Mouse (Mus musculus) layer of hippocampus, postnatal 14 days (tissue): ENCODE data around the gene Ankmy1. TPM values are rescaled to one million over a fixed set of nuclear protein-coding genes. Genes with fewer than 3 reads are reported as not detected.
A peak's percentile ranks its signal among the peaks of the same experiment; 100 is the strongest.

Experiments
- DNase-seq, 2 experiments: peaks; one replicate each; pipeline ENCODE4 v3.0.0; 2021 to 2022; ENCODE audit warnings: low spot score in 2 of 2, mixed read lengths in 1 of 2
- long read RNA-seq, 2 experiments: library from polyadenylated mRNA; stranded (forward); transcript quantifications; one replicate each; pipeline ENCODE4 v2.0.0; 2021
- total RNA-seq, 2 experiments: library from RNA; stranded (reverse); gene quantifications; 2 replicates each; pipeline ENCODE4 v1.2.3; 2021

The Ankmy1 gene
- total RNA-seq: under 1 TPM; 0.19 to 0.25 TPM
- long read RNA-seq, experiment 1: 0 reads
- long read RNA-seq, experiment 2, partial matches to known transcripts: 0 of 2 reads
- long read RNA-seq, experiment 2, other reads (novel, unspliced or antisense): 2 of 2 reads

DNA sequence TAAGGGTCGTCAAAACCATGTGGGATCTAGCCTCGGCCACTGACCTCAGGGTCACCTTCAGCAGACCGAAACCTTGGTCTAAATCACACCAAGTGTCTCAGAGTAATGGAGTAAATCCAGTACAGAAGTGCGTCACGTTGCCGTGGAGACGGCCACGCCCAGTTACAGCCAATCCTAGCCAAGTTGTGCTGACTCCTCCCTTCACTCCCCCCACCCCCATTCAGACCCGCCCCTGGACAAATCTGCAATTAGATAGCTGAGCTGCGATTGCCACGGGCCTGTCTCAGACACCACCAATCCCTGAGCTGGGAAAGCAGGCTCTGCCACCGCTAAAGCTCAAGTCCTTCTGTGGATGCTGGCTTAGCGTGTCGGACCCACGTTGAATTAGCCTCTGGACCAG is at the start of gene Ankmy1:
TSS of gene Ankmy1 (minus strand) at position 121 of the 400 bp plus-strand sequence.
- DNase-seq: peak; percentile 52 to 54

DNA sequence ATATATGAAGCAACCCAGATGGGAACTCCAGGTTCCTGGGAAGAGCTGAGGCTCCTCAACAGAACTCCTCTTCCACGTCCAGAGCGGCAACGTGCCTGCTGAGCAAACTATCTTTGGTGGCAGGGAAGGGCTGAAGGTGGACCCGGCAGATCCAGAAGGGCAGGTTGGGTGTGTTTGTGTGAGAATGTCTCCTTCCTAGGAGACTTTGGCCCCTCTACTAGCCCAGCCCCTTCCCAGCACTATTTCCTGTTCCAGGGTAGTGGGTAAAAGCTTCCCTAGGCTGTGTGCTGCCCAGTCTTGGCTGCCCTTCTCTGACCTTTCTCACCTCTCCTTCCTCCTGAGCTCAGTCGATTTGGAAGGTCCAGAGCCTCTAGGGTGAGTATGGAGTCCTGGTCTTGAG is 47.9 kb upstream of the Ankmy1 start, which contains the start of gene Gpr35:
TSS of gene Gpr35 (plus strand) at position 259 of the 400 bp plus-strand sequence.
- no peak for DNase-seq

DNA sequence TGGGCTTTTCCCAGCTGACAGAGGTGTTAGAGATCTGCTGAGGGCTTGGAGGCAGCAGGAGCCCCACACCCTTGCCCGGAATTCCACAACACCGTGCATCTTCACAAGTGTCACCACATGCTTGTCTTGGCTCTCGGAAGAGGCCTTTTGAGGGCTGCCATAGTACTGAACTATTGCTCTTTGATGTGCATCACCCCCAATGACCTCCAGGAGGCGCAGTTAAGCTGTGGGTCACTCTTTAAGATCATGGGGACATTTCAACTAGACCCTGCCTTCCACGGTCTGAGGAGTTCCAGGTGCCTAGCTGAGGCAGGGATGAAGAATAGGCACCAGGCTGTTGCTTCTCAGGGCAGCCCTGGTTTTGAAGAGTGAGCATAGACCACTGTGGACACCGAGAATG is 46.7 kb upstream of the Ankmy1 start:
- no peak for DNase-seq

DNA sequence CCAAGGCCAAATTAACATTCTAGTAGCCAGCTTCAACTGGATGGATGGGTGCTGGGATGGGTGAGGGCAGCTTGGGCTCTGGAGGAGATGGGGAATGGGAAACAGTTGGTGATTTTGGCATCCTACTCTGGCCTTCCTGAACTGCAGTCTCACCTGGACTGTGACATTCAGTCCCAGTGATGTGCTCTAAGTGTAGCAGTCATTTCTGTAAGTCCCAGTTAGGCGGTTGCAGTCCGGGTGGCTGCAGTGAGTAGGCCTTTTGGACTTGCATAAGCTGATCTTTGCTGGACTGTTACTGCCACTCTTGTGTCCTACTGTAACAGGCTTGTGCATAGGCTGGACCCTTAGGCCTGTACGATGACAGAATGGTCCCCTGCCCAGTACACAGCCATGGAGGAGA is 45.3 kb upstream of the Ankmy1 start:
- DNase-seq: no peak

DNA sequence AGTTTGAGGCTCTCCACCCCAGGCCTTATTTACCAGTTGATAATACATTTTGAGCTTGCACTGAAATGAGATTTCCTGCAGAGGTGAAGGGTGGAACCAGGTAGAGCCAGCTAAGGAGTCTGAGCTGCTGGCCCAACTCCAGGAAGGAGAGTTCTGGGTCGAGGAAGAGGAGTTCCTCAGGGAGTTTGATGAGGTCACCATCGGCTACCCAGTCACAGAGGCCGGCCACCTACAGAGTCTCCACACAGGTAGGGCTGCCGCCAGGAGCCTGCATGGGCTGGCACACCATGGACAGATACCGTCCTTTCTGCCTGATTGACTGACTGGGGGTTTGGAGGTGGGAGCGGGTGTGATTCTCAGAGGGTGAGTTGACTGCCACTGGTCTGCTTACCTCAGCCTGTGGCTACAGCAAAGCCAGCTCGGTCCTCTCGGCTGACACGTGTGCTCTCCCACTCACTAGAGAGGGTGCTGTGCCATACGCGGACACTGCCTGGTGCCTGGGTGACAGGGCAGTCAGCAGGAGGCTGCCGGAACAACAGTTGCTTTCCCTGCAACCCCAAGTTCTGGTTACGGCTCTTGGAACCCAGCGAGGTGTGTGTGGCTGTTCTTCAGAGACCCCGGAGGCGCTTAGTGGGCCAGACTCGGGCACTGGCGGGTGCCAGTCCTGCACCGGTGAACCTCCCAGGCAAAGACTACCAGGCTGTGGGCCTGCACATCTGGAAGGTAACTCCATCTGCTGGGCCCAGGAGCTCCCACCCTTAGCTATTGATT is 40.7 kb upstream of the Ankmy1 start:
- DNase-seq: no peak

DNA sequence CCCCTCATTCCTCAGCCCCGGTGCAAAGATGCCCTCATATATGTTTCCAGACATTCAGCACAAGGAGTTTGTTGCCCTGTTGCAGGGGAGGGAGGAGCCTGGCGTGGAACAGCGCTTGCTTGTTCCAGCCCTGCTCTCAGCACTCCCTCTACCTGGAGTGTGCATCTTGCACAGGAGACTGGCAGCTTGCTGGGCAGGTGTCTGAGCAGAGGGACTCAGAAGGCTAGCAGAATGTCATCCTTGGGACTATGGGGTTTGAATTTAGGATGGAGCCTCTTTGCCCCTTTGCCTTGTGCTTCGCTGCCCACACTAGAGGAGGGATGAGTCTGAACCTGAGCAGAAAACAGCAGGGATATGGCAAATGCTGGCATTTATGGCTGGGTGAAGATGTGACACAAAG is 37.0 kb upstream of the Ankmy1 start:
- DNase-seq: no peak

DNA sequence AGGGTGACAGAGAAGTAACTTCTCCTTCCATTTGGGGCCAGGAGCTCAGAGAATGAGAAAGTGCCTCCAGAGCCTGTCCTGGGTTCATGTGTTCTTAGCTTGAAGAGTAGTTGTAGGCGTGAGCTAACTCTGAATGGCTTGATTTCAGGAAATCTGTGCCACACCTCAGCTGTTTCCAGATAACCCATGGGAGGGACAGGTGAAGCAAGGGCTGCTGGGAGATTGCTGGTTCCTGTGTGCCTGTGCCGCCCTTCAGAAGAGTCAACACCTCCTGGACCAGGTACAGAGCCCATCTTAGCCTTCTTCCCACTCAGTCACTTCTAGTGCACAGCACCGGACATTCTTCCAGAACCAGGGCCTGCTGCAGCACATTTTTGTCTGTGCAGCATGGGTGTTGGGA is 35.1 kb upstream of the Ankmy1 start:
- no peak for DNase-seq

DNA sequence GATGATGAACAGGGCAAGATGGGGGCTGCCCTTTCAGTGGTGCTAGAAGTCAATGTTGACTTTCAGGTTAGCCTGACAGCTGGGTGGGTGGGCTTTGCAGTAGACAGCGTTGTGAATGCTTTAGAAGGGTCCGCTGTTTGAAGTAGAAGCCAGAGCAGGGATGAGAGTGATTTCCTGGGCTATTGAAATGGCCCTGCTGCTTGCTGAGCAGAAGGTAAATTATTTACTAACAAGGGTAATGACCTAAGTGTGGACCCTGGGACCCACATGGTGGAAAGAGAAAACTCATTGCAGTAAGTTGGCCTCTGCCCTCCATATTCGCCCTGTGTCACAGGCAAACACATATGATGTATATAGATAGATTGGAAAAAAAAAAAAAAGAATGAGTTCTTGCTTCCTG is 33.8 kb upstream of the Ankmy1 start:
- DNase-seq: no peak

DNA sequence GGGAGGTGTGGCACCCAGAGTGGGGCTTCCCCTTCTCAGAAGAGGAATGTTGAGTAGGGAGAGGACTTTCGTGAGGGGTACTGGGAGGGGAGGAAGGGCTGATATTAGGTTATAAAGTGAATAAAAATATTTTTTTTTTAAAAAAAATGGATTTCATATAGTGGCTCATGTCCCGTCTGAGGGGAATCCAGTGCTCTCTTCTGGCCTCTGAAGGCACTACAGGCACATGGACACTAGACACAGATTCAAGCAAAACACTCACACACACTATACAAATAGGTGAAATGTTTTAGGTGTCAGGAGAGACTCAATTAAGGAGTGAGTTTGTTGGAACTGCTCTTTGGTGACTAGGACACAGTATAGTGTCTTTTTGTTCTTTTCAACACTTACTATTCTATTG is 33.3 kb upstream of the Ankmy1 start:
- no peak for DNase-seq

DNA sequence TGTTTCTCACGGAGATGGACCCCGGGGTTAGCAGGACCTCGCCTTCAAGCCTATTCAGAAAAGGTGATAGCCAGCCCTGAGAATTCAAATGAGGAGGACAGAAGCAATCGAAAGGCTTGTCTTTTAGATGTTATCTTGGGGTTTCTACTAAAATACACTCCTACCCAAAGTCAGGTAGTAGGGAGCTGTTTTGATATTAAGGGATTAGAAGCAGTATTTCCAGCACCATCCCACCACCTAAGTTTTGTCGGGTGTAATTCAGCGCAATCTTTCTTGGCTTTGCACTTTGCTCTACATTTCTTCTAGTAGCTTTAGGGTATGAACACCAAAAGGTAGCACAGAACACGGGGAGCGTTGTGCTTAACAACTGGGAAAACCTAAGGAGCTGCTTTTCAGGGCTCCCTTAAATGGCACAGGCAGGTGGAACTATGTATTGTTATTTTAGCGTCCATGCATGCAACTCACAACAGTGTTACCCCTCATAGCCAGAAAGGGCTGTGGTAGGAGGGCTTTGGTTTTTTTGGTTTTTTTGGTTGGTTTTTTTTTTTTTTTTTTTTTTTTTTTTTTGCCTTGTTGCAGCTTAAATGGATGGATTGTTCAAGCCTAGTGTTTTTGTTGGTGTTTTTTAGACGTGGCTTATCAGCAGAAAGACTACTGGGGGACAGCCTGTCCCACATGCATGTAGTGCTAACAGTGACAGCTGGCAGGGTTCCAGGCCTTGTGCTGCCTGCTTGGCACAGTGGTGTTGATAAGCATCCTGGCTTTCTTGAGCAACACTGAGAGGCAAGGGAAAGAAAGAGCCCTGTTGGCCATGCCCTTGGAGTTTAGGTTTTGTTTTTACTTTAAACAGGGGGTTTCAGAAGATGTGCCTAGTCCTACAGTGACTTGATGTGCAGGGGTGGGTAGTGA is 32.6 kb upstream of the Ankmy1 start:
- DNase-seq: peak in 1 of 2 experiments; percentile 39

DNA sequence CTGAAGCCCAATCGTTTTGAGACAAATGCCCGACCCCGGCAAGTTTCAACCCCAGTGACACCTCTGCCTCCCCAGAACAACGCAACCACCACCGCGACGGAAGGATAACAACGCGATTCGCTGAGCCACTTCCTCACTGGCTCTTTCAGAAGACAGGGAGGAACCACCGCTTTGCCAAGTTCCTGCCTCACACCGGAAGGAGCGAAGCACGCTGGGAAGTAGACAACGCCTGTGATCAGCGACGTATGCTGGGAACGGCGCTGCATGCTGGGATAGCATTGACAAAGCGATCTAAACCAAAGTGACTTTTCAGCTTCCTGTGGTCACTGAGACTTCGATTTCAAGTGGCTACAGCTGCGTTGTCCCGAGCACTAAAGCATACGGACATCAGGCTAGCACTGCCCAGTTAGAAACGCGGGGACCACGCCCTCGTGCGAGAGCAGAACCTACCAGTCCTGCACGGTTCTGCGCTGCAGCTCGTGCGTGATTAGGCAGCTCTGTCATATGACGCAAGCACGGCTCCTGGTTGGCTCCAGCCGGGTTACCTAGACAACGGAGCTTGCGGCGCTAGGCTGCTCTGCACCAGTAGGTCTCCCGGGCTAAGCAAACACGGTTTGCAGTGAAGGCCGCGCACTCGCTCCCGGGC is 31.6 kb upstream of the Ankmy1 start, which contains the start of gene Capn10:
TSS of gene Capn10 (plus strand) at position 195 of the 646 bp plus-strand sequence.
- DNase-seq: peak; percentile 97 to 98

DNA sequence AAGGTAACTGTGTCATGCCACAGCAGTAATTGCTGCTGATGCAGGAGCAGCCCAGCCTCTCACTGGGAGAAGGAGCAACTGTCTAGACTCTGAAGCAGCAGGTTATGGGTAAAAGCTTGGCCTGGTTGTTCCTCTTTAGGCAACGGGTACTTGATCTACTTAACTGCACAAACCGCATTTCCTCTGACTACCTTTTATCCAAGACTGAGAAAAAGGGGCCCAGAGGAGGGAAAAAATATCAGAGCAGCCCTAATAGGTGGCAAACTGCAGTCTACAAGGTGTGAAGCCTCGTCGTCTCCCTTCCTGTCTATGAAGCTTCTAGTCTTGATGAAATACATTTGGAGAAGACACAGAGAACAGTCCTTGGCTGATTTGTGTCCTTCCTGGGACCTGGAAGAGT is 30.9 kb upstream of the Ankmy1 start:
- no peak for DNase-seq

DNA sequence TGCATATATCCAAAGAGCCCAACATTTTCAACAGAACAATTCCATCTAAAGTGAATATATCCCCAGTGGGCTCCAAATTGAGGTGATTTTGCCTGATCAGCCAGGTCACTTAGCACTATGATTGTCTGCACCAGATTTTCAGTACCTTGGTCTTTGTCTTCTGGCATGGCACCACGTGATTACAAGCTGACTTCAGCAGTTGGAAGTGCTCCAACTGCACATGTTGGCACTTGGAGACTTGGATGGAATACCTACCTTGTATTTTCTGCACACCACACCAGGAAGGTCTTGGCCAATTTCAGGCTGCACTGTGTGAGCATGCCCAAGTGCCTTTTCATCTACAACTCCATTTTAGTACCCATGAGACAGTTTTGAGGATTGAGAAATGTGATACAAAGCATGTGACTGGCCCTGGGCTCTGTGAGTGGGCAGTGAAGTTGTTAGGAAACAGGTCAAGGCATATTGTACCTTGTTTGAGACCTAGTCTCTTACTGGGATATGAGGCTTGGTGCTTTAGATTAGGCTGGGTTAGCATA is 27.5 kb upstream of the Ankmy1 start:
- DNase-seq: no peak

DNA sequence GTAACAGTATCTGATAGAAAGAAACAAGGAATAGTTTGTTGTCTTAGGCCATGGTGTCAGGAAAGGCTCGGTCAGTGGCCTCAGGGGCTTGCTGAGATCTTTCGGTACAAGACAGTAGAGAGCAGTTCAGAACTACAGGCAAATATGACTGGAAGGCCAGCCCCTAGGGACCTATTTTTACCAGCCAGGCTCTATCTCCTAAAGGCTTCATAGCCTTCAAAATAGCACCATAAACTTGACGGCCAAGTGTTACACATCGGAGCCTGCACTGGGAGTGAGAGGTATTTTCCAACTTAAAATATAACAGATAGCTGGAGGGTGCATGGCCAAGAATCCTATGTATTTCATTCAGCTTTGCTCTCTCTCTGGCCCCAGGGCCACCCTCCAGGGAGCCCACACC is 18.8 kb upstream of the Ankmy1 start:
- DNase-seq: no peak

DNA sequence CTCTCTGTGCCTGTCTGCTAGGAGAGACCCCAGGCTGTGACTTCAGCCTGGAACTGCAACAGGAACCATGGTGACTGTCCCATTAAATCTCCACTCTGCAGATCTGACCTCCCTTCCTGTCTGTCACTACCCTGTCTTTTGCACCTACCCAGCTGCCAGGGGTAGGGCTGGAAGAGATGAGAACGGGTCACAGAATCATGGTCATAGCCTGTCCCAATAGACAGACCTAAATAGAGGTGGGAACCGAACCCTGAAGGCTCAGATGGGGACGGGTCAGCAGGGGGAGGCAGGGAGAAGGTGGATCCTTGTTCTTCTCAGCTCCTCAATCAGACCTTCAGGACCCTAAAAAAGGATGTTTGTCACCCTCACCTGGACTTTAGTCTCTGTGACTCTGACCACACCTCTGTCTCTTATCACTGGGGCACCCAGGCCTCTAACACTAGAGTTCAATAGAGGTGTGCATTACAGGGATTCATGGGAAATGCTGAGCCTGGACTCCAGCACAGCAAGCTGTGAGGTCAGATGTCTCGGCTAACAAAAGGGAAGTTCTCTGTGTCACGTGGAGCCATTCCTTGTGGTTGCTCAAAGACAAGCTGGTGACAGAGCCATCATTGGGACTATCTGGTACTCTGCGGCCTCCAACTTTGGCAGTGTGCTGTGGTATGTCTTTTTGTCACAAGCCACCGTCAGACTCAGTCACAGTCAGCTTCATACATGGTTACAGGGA is 17.9 kb upstream of the Ankmy1 start:
- no peak for DNase-seq

DNA sequence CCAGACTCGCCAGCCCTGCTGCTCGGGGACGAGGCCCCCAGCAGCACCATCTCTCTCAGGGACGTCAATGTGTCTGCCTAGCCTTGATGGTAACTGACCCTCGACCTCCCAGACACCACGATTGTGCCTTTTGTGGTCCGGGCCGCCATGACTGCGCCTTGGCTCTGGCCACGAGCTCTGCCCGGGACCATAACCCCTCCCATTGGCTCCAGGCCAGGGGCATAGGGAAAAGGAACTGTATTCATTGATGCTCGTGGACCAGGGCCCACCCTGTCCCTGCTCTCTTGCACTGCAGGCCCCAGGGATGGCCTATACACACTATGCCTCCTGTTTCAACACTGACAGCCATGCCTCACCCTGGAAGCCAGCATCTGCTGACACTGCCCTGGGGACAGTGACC is 17.1 kb upstream of the Ankmy1 start:
- DNase-seq: no peak

DNA sequence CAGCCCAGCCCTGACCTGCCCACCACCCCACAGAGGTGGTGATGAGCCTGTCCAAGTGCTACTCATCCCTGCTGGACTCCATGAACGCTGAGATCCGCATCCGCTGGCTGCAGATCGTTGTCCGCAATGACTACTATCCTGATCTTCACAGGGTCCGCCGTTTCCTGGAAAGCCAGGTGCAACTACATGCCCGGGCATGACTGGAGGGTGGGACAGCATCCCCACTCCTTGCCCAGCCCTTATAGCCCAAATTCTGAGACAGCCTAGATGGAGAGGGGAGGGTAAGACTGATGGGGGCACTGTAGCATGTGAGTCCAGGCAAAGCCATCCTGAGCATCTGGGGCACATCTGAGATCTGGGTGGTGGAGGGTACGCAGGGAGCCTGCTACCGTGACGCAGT is 16.4 kb upstream of the Ankmy1 start:
- DNase-seq: no peak

DNA sequence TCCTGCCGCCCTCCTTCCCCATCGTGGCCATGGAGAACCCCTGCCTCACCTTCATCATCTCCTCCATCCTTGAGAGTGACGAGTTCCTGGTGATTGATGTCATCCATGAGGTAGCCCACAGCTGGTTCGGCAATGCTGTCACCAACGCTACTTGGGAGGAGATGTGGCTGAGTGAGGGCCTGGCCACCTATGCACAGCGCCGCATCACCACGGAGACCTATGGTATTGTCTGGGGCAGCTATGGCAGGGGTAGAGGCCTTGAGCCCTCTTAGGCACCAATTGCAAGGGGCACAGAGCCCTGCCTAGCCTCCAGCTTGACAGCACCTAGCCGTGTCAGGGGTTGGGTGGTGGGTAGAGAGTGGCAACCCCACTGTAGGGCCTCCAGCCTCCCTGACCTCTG is 14.0 kb upstream of the Ankmy1 start:
- no peak for DNase-seq

DNA sequence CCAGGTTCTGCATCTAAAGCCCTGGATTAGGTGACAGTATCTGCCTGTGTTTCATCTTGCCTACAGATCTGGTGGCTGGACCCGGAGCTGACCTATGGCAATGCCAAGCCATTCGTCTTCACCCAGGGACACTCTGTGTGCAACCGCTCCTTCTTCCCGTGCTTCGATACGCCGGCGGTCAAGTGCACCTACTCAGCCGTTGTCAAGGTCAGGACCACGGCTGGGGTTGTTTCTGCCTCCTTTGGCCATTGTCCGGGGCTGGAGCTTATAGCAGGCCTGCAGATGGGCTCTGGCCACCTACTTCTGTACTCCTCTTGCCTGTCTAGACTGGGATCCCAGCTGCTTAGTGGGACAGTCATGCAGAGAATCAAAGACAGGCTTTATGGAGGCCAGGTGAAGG is 12.3 kb upstream of the Ankmy1 start:
- no peak for DNase-seq

DNA sequence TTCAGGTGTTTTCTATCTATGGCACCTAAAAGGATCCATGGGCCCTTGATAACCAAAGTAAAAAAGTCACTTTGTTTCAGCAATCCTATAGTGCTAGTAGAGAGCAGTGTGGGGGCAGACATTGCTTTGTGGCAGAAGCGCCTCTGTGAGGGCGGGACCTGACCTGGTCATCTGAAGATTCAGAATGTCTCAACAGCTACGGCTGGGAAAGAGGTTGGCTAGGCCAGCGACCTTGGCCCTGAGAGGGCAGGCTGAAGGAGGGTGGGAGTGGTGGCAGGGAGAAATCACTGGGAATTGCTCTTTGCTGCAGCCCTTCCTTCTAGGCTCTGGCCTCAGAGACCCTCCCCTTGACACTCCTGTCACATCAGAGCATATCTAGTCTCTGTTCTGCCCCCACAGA is 11.5 kb upstream of the Ankmy1 start:
- no peak for DNase-seq

DNA sequence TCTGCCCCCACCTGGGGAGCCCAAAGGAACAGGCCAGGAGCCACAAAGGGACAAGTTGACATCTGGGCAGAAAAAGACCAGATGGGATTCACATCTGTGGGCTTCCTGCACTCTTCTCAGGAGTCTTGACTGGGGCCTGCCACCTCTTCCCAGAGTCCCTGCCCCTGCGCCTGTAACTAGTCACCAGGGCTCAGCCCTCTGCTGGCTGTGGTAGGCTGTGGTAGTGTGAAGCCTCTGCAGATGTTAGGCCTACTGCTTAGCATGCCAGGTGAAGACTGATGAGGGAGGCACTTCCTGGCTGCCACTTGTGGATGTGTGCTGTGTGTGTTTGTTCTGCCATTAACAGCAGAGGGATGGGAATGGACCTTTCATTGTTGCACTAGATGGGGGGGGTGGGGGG is 9.6 kb upstream of the Ankmy1 start:
- no peak for DNase-seq
